Mouse (Mus musculus): Measurements from ENCODE around the gene Unc13d.
A peak's percentile ranks its signal among the peaks of the same experiment; 100 is the strongest.
"Not testable (repeated sequence)": the region's sequence is repeated elsewhere in the genome, so short reads cannot be mapped to it uniquely, and the experiment has no call there.

Gene Unc13d

DNA sequence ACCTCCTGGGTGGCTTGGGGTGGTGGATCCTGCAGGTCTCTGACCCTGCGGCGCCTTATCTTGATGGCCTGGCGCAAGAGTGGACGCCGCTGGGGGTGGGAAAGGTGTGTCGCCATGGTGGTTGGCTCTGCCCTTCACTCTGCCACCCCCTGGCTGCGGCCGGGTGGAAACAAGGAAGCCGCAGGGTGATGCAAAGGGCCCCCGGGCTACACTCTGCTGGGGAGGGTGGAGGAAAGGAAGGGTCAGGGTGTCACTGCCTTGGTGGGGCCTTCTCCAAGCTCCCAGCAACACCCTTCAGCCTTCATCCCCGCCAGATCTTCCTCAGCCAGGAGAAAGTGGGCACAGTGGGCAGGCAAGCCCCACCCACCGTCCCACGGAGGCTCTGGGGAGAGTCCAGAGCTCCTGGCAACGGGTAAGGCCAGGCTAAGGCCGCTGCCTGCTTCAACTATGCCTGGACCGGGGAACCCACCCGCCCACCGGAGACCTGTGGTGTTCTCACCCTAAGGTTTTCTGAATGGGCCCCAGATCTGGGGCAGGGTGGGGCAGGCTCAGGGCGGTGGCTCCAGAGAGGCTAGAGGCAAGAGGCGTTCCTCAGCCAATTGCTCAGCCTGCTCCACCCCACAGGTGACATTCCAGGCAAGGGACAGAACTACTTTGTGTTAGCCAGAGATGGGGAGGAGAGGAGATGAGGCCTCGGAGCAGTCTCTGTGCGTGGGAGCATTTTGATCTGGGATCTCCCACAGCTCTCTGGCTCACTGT, at the start of gene Unc13d:
TSS of gene Unc13d (minus strand) at position 516 of the 759 bp plus-strand sequence.
- DNase-seq = peak; percentile 84

DNA sequence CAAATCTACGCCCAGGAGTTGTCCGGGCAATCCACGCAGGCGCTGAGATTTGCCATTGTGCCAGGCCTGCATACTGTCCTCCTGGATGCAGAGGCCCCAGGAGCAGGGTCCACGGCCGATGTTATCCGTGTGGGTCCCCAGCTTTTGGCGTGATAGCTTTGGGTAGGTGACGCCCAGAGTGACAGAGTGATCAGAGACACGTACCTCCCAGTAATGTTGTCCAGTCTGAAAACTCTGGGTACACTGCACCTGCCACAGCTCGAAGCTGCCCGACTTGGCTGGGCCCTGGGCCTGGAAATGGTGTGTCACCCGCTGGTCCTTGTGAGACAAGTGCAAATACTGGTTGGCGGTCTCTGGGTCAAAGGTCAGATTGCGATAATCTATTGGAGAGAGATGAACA, 48.5 kb upstream of the Unc13d start:
- no peak for DNase-seq

DNA sequence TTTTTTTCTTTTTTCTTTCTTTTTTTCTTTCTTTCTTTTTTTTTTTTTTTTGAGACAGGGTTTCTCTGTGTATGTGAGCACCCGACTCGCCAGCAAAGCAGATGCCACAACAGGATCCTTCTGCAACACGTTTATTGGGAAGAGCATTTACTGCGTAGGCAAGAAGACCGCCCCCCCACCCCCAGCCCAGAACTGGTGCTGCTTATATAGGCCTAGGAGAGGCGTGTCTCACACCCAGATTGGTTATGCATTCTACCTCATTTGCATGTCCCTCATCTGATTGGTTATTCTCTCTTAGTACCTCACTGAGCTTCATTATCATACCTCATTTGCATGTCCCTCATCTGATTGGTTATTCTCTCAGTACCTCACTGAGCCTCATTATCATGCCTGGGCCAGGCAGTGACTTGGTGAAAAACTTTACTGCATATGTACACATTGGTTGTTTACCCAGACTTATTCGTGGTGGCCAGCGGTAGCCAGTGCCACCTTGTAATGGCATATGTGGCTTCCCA, 44.0 kb upstream of the Unc13d start:
- DNase-seq = not testable (repeated sequence)

DNA sequence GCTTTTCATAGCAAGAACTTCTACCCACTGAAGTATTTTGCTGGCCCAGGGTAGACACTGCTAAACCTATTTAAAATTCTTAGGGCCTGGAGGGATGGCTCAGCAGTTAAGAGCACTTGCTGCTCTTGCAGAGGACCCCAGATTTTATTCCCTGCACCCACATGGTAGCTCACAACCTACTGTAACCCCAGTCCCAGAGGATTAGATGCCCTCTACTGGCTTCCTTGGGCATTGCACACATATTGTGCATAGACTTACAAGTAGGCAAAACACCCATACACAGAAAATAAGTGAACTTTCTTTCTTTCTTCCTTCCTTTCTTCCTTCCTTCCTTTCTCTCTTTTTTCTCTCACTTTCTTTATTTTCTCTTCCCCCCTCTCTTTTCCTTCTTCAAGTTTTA, 40.1 kb upstream of the Unc13d start:
- DNase-seq = peak; percentile 40

- DNase-seq = no peak
These were observed 39.5 kb upstream of the Unc13d start for GRCm38 (mm10) chr11:116117241-116117640.

DNA sequence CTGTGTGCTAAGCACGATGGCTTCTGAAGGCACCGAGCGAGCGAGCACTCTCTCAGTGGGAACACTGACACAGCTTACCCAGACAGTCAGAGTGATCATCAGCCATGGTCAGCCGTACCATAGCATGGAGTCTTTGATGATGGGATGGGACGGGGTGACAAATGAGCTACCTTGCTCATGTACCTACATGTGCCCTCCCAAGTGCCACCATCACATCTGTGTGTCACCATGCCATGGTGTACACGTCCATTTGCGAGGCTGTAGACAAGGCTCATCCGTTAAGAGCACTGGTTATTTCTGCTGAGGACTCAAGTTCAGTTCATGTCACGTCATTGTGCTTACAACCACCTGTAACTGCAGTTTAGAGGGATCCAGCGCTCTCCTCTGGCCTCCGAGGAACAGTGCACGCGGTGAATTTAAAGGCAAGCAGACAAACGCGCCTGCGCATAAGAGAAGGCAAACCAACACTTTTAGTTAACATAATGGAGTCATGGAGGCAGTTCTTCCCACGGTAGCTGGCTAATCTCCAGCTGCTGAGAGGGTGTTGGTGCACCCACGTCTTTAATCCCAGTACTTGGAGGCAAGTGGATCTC, 33.9 kb upstream of the Unc13d start:
- DNase-seq = no peak

DNA sequence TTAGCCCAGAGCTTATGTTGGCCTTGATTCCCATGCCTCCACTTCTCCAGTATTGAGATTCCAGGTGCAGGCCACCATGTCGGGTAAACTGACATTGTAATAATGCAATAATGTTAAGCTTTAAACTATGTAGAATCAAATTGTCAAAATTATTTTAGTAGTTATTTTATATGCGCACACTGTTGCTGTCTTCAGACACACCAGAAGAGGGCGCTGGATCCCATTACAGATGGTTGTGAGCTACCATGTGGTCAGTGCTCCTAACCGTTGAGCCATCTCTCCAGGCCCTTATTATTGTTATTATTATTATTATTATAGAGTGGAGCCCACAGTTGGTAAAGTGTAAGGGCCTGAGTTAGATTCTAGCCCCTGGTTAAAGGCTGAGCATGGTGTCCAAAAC, 33.3 kb upstream of the Unc13d start:
- no peak for DNase-seq

DNA sequence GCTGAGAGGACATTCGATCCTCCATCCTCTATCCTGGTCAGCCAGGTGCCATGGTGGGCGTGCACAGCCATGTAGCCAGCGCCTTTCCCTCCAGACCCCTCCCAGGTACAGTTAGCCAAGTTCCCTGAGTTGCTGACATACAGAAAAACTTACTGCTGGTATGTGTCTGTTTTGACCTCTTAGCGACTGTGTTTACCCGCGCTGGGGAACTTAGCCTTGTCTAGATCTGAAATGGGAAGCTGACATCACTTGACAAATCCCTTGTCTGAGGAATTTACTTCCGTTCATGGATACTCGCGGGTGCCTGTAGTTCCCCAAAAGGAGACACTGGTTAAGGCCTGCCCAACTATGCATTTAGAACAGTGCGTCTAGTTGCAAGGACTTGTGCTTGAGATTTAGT, 32.8 kb upstream of the Unc13d start:
- no peak for DNase-seq

GRCm38 (mm10) chr11:116110131-116110530, 32.4 kb upstream of the Unc13d start:
- no peak for DNase-seq

GRCm38 (mm10) chr11:116109441-116110081, 31.8 kb upstream of the Unc13d start:
- DNase-seq = no peak

- no peak for DNase-seq
These were observed 30.8 kb upstream of the Unc13d start for GRCm38 (mm10) chr11:116108464-116109137.

DNA sequence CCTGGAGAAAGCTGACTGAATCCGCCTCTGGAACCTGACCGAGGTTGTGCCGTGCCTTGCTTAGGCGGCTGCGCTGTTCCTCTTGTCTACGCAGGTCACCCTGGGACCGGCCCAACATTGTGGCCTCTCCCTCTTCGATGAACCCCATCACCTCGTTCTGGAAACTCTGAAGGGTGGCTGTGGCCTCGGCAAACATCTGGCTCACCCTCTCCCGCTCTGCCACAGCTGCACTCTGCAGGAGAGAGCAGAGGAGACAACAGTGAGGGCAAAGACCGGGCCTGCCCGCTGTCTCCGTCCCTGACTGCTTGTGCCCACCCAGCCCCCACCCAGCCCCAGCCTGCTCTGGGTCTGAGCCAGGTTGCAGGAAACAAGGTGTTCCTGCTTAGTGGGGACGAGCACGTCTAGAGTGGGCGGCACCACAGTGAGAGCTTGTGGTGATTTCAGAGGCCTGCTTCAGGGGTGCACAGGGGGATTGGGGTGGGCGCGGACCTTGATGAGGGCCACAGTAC, 30.1 kb upstream of the Unc13d start:
- DNase-seq = no peak

GRCm38 (mm10) chr11:116106963-116107776, 29.4 kb upstream of the Unc13d start:
- DNase-seq = no peak

GRCm38 (mm10) chr11:116106154-116106962, 28.6 kb upstream of the Unc13d start:
- no peak for DNase-seq

DNA sequence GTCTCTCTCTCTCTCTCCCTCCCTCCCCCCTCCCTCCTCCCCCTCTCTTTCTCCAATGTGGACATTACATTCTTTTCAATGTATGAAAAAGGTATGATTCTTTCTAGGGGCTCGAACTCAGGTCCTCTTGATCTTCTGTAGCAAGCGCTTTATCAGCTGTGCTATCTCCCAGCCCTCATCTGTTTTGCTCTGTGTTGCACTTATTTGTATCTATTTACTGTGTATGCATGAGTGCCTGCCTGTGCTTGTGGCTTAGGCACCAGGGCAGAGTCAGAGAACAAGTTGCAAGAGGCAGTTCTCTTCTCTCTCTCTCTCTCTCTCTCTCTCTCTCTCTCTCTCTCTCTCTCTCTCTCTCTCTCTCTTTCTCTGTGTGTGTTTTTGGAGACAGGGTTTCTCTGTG, 27.3 kb upstream of the Unc13d start:
- no peak for DNase-seq

GRCm38 (mm10) chr11:116104006-116104646, 26.4 kb upstream of the Unc13d start:
- no peak for DNase-seq

DNA sequence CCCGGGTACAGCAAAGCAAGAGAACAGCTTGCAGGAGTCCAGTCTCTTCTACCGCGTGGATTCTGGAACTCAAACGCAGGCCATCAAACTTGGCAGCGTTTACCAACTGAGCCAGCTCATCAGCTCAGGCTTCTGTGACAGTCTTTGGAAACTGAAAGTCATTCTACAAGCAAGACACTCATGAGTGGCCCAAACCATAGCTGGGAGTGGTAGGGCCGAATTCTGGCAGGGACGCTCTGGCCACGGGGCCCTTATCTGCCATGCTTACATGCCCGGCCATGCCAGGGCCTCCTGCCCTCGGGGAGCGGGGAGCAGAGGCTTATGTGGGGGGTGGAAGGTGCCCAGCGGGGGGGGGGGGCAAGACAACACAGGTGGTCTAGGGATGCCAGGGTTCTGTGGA, 25.8 kb upstream of the Unc13d start:
- DNase-seq = no peak

- DNase-seq = no peak
These were observed 24.7 kb upstream of the Unc13d start for GRCm38 (mm10) chr11:116102472-116102871.

DNA sequence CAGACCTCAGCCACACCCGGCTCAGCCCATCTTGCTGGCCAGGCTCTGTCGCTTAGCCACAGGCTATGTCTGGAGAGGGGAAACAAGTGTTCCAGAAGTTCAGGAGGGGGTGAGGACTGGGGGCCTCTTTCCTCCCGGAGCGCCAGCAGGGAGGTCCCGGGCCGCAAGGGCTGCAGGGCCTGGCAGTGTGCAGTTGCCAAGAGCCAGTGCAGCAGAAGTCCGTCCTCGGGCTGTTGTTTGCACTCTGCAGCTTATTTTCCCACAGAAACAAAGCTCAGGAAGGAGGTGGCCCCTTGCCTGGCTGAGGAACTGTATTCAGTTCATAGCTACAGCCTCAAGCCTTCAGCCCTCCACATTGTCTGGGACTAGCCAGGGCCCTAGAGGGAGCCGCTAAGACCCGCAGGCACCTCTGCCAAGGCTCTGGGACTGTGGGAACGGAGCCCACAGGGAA, 24.2 kb upstream of the Unc13d start:
- DNase-seq = no peak

DNA sequence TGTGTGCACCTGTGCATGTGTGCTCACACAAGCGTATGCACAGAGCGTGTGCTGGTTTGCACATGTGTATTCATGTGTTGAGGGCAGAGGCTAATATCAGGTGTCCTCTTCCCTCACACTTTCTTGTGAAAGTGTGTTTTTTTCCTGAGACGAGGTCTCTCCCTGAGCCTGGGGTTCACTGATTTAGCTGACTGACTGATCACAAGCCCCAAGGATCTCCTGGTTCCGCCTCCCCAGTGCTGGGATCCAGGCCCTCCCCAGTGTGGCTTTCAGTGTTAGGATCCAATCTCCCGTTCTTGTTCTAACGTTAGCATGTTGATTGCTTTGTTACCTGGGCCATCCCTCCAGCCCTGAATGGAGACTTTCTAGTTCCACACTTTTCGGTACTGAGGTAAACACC, 23.1 kb upstream of the Unc13d start:
- DNase-seq = no peak

DNA sequence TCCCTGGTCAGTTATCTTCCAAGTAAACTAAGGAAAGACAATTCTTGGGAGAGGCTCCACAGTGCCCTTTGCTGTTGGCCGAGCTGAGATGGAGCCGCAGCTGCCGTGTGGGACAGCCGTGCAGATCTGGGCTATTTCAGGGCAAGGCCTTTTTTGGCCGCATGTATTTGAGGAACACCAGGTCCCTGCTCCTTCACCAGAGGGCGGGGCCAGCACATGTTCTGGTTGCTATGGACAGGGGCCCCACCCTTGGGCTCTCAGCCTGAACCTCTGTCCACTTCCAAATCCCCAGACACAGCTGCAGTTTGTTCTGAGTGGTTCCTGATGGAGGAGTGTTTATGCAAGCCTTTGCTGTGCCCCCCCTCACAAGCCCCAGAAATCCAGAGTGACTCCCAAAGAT, 22.6 kb upstream of the Unc13d start:
- DNase-seq = no peak

All from thymus, postnatal 14 days (tissue).